Mouse (Mus musculus) thymus, adult 2 months (tissue): Measurements from ENCODE around the gene Fam20a. TPM values are rescaled to one million over a fixed set of nuclear protein-coding genes. Genes with fewer than 3 reads are reported as not detected.

ENCODE experiments used
- DNase-seq: peaks from one replicate; pipeline ENCODE4 v3.0.0; 2021
- H3K27ac ChIP-seq: fragments of 200-500 bp; 2 replicates; pipeline ENCODE4 v1.5.1; 2012; ENCODE audit warnings: low read length, control low read depth; ENCODE audit not compliant: control insufficient read depth, insufficient read depth
- H3K27me3 ChIP-seq: fragments of 200-500 bp; 2 replicates; pipeline ENCODE4 v1.6.1; 2012; ENCODE audit warnings: mild to moderate bottlenecking, low read length, moderate library complexity, mixed read lengths; ENCODE audit not compliant: control insufficient read depth, insufficient read depth
- H3K36me3 ChIP-seq: fragments of 200-500 bp; 2 replicates; pipeline ENCODE4 v1.6.1; 2012; ENCODE audit warnings: mild to moderate bottlenecking, low read length, moderate library complexity; ENCODE audit not compliant: control insufficient read depth, insufficient read depth
- H3K4me1 ChIP-seq: fragments of 200-500 bp; replicated peaks from 2 replicates; pipeline ENCODE4 v1.6.1; 2012; ENCODE audit warnings: low read length; ENCODE audit not compliant: control insufficient read depth, insufficient read depth
- H3K4me3 ChIP-seq: fragments of 200-500 bp; 2 replicates; pipeline ENCODE4 v1.5.1; 2012; ENCODE audit warnings: mild to moderate bottlenecking, low read length, control low read depth, moderate library complexity; ENCODE audit not compliant: control insufficient read depth, insufficient read depth
- CTCF ChIP-seq: fragments of 200-500 bp; IDR thresholded peaks from 2 replicates; pipeline ENCODE4 v1.5.1; 2012; ENCODE audit warnings: mild to moderate bottlenecking, control low read depth, low read length, moderate library complexity, borderline replicate concordance; ENCODE audit not compliant: control insufficient read depth, poor library complexity, insufficient read depth; ENCODE audit errors: extremely low read depth
- POLR2A ChIP-seq: fragments of 200-500 bp; IDR thresholded peaks from 2 replicates; pipeline ENCODE4 v1.6.1; 2012; ENCODE audit warnings: mild to moderate bottlenecking, low read length, control low read depth, moderate library complexity; ENCODE audit not compliant: control insufficient read depth, poor library complexity, insufficient read depth; ENCODE audit errors: extremely low read depth
- WGBS: fragments of 180-500 bp; shearing (Covaris S2); methylation state at CpG from one replicate; pipeline ENCODE4 v1.1.7; 2018; 5-methylcytosine and 5-hydroxymethylcytosine counted together
- polyA plus RNA-seq: library from polyadenylated mRNA; depleted of rRNA; stranded (reverse); fragments of >200 nt; gene quantifications from 2 replicates; pipeline ENCODE4 v1.2.3, GENCODE M21; 2012

Fam20a gene
- polyA plus RNA-seq, 1 experiment = 3.2 TPM

DNA sequence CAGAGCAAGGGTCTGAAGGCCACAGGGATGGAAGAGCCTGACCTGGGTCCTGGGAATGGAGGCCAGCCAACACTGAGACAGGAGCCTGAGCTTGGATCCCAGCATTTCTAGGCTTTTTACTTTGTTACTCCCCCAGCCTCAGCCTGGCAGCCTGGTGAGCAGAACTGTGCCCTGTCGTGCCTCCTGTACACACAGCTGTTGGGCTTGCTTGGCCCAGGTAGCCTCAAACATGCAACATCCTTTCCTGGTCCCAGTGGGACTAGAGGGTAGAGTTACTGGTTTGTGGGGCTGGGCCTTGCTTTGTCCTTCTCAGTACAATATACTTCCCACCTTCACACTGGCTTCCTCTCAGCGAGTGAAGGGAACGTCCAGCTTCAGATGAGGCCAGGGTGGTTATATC, 46.9 kb downstream of the Fam20a start:
- H3K36me3 ChIP-seq = 0 out of 2 replicates have a peak, but pooled peaks cover 4% of the 10 kb centered on the region
- H3K27me3 ChIP-seq = no peaks in the 10 kb centered on the region
- no peak for DNase-seq
- TF ChIP-seq CTCF = no peak
- TF ChIP-seq POLR2A = no peak
- peaks cover 6% of the 10 kb centered on the region for H3K4me1 ChIP-seq
- 98% methylated on average over 3 of the region's 3 CpGs for WGBS
- H3K4me3 ChIP-seq = no peak overlapping the region
- no peak overlapping the region for H3K27ac ChIP-seq

DNA sequence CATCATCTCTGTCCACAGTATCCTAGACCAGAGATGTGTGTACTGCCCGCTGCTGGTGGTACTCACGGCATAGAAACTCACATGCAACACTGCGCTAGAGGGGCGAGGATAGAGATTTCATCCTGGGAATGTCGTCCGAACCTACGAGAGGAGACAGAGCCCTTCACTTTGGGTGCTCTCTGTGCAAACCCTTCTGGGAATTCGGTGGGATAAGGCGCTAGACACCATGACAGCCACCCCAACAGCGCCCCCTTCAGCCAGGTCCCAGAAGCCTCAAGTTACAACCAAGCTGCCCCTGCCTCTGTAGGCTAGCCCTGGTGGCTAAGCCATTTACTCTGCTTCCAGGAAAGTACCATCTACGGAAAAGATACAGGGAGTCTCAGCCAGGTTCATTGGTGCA, 47.5 kb downstream of the Fam20a start:
- TF ChIP-seq CTCF (no peak), POLR2A (no peak)
- no peak for DNase-seq
- Histone ChIP-seq H3K4me3 (no peak overlapping the region), H3K36me3 (peaks cover 8% of the 10 kb centered on the region), H3K27me3 (no peaks in the 10 kb centered on the region), H3K4me1 (peaks cover 6% of the 10 kb centered on the region), H3K27ac (no peak overlapping the region)
- WGBS = 91% methylated on average over 11 of the region's 11 CpGs

DNA sequence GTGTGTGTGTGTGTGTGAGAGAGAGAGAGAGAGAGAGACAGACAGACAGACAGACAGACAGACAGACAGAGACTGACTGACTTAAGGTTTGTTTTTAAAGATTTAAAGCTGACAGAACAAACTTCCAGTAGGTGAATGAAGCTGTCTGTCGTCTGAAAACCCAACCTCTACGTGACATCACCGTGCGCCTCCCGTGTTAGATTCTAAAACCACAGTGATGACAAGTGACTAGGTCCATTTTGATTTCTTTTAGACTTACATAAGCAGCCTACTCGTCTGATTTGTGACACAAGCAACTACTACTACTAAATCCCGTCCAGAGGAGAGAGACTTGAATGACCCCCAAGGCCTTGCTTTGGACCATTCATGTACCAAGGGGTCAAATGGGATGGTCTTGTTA, 48.3 kb downstream of the Fam20a start:
- 76% methylated on average over 7 of the region's 7 CpGs for WGBS
- no peak overlapping the region for H3K4me3 ChIP-seq
- no peak for DNase-seq
- TF ChIP-seq POLR2A (no peak), CTCF (no peak)
- H3K36me3 ChIP-seq = peaks cover 12% of the 10 kb centered on the region
- H3K27ac ChIP-seq = no peak overlapping the region
- no peaks in the 10 kb centered on the region for H3K27me3 ChIP-seq
- H3K4me1 ChIP-seq = peaks cover 6% of the 10 kb centered on the region

DNA sequence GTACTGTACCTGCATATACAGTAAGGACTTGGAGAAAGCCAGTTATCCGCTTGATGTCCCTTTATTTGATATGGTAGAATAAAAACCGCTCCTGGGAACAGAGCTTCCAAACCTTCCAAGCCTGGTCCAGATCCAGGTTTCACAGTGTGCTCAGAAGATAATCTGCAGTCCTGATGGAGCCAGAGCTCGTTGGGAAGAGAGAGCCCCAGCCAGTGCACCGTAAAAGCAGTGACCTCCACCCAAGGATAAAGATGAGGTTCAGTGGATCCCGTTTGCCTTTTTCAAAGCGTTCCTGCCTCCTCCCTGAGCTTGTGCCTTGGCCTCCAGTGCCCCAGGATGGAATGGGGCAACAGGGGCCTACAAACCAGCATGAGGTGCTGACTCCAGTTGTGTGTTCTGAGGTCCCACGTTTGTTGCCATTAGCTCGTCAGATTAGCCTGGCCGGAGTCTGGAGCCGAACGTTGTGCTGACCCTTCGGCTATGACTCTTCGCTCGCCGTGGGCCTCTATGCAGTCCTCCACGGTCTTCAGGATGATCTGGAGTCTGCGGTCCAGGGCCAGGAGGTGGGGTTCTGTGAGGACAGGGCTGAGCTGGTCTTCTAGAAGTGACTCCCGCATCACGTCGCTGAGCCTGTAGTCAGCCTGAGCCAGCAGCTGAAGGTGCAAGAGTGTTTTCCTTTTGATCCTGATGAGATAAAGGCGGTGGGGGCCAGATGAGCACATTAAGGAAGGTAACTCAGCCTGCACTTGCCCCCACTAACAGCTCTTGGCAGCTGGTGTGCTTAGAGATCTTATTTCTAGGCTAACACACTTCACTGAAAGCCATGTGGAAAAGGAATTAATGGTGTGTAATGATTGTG, 49.0 kb downstream of the Fam20a start:
- 90% methylated on average over 21 of the region's 21 CpGs for WGBS
- Histone ChIP-seq H3K4me1 (peaks cover 6% of the 10 kb centered on the region), H3K27ac (no peak overlapping the region), H3K27me3 (no peaks in the 10 kb centered on the region), H3K4me3 (no peak overlapping the region), H3K36me3 (peaks cover 17% of the 10 kb centered on the region)
- no peak for DNase-seq
- TF ChIP-seq POLR2A (no peak), CTCF (no peak)

DNA sequence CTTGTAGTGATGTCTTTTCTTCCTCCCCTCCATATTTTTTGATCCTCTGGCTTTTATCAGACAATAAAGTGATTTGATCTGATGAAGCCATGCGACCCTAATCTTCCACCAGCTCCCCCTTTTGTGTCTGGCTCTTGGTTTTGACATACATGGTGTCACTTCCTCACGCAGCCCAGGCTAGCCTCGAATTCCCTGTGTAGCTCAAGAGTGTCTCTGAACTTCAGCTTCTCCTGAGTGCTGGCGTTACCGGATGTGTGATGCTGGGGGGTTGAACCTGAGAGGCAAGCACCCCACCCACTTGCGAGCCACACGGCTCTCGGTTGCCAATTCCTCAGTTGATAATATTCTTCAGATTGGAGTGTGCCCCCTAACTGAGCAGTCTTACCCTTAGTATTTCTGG, 49.7 kb downstream of the Fam20a start:
- Histone ChIP-seq H3K27me3 (no peaks in the 10 kb centered on the region), H3K4me1 (peaks cover 6% of the 10 kb centered on the region), H3K27ac (no peak overlapping the region), H3K36me3 (peaks cover 24% of the 10 kb centered on the region), H3K4me3 (no peak overlapping the region)
- TF ChIP-seq CTCF (no peak), POLR2A (no peak)
- WGBS = 84% methylated on average over 8 of the region's 8 CpGs
- DNase-seq = no peak

DNA sequence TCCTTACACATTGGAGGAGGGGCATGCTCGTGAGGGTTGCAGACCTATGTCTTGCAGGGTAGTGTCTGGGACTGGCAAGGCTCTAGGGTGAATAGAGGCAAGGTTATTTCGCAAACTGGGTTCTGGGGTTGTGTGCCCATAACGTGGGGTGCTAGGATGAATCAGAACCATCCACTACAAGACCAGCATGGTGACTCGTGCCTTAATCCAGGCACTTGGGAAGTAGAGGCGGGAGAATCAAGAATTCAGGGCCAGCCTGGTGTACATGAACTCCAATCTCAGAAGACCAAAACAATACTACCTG, 50.1 kb downstream of the Fam20a start:
- TF ChIP-seq POLR2A (no peak), CTCF (no peak)
- peaks cover 29% of the 10 kb centered on the region for H3K36me3 ChIP-seq
- H3K27me3 ChIP-seq = no peaks in the 10 kb centered on the region
- 61% methylated on average over 5 of the region's 5 CpGs for WGBS
- H3K4me1 ChIP-seq = peaks cover 6% of the 10 kb centered on the region
- no peak overlapping the region for H3K27ac ChIP-seq
- H3K4me3 ChIP-seq = no peak overlapping the region
- no peak for DNase-seq
